Mouse (Mus musculus): Measurements from ENCODE around the gene Adrm1. TPM values are rescaled to one million over a fixed set of nuclear protein-coding genes. Genes with fewer than 3 reads are reported as not detected.

The Adrm1 gene
- polyA plus RNA-seq (2015; fragmentation: Nextera tagmentation; extraction: Ambion mirVana), result 113 and 118 TPM in 2 replicates

DNA sequence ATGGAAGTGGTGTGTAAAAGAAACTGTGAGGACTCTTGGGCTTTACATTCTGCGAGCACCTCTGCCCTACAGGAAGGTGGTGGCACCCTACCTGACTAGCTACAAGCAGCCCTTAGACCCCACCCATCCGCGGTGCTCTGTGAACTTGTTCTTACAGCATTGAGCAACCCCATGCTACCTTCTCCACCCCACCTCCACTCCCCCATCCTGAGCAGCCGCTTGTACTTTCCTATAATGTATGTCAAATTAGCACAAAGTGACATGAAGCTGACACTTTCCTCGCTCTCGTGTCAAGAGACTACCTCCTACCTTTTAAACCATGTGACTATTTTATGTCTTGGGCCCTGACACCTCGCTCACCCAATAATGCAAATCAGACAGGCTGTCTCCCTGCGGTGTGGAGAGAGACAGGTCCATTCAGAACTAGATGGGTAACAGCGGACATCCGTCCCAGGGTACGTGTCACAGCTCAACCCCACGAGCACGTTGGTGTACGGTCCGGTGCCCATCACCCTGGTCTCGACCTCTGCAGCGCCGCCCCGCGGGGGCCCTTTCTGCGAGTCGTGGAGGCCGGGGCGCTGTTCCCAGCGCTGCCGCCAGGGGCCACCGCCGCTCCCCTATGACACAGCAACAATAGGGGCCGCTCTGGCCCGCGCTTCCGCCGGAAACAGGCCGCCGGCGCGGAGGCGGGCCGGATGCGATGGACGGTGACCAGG, at the start of gene Adrm1:
Gene Adrm1 (plus strand): TSS at position 680 of the 716 bp plus-strand sequence.

Other genes starting within 250 kb of the Adrm1 start
- gene Taf4, start 194.8 kb upstream of the Adrm1 start, polyA plus RNA-seq (2015; fragmentation: Nextera tagmentation; extraction: Ambion mirVana), result 3.9 and 4.1 TPM in 2 replicates
- 3.7 and 3.9 TPM in 2 replicates for gene Lsm14b, start 146.5 kb upstream of the Adrm1 start, polyA plus RNA-seq (2015; fragmentation: Nextera tagmentation; extraction: Ambion mirVana)
- 420 and 434 TPM in 2 replicates for gene Psma7, start 129.1 kb upstream of the Adrm1 start, polyA plus RNA-seq (2015; fragmentation: Nextera tagmentation; extraction: Ambion mirVana)
- gene Ss18l1, start 129.0 kb upstream of the Adrm1 start, polyA plus RNA-seq (2015; fragmentation: Nextera tagmentation; extraction: Ambion mirVana), result 0.67 and 1.1 TPM in 2 replicates
- gene Mtg2, start 100.9 kb upstream of the Adrm1 start, polyA plus RNA-seq (2015; fragmentation: Nextera tagmentation; extraction: Ambion mirVana), result 10.8 and 13.2 TPM in 2 replicates
- not detected in 2 replicates for gene Hrh3, start 67.0 kb upstream of the Adrm1 start, polyA plus RNA-seq (2015; fragmentation: Nextera tagmentation; extraction: Ambion mirVana)
- gene Osbpl2, start 52.2 kb upstream of the Adrm1 start, polyA plus RNA-seq (2015; fragmentation: Nextera tagmentation; extraction: Ambion mirVana), result 18.1 and 21.8 TPM in 2 replicates
- 4.5 and 6.5 TPM in 2 replicates for gene Lama5, start 54.4 kb downstream of the Adrm1 start, polyA plus RNA-seq (2015; fragmentation: Nextera tagmentation; extraction: Ambion mirVana)
- 829 and 881 TPM in 2 replicates for gene Rps21, start 85.9 kb downstream of the Adrm1 start, polyA plus RNA-seq (2015; fragmentation: Nextera tagmentation; extraction: Ambion mirVana)
- 6.9 and 7.4 TPM in 2 replicates for gene Cables2, start 102.0 kb downstream of the Adrm1 start, polyA plus RNA-seq (2015; fragmentation: Nextera tagmentation; extraction: Ambion mirVana)
- not detected in 2 replicates for gene Rbbp8nl, start 118.4 kb downstream of the Adrm1 start, polyA plus RNA-seq (2015; fragmentation: Nextera tagmentation; extraction: Ambion mirVana)
- 0.30 and 0.58 TPM in 2 replicates for gene Gata5, start 163.2 kb downstream of the Adrm1 start, polyA plus RNA-seq (2015; fragmentation: Nextera tagmentation; extraction: Ambion mirVana)